In genomic region chr7:127112921-127113597, GRCm38 (mm10) we compare ENCODE assay signal across 10 mouse cellular contexts. TPM values are rescaled to one million over a fixed set of nuclear protein-coding genes. Genes with fewer than 3 reads are reported as not detected.
DNase-seq lines count a peak whose midpoint lies in the region; ATAC-seq lines count a peak whose summit lies in the region.
"Had no signal": no experiment of that assay in that cellular context is flagged by ENCODE, and none has a peak within 500 bp of the region (broad histone marks: within the 10 kb centered on the region; RNA-seq: fewer than 3 reads in every experiment).

No protein-coding gene starts in this region.

- ATAC-seq in megakaryocyte, adult 5-6 weeks (ENCODE audit: poor library complexity, severe bottlenecking), result peak; percentile 47

- peak; percentile 51 to 60 for DNase-seq in spleen, postnatal 36 days (ENCODE audit: low spot score in 2 of 2)
- no peak for DNase-seq in spleen, adult 18-20 months
- DNase-seq in NIH3T3 (ENCODE audit: low read depth), result peak; percentile 13
- DNase-seq in thymus, postnatal 4 days, result peak; percentile 41
- no peak for DNase-seq in lung, postnatal 36 days
- no peak for DNase-seq in Muller cell, postnatal 12 days (ENCODE audit: inconsistent ontology term)
- DNase-seq: cerebellum, adult 8-10 months; gastrocnemius, postnatal 10 days had no signal

RNA-seq across cellular contexts. Expression of gene Qprt, which starts 9.0 kb away (rescaled TPM):
- 2.0 and 3.3 TPM in 2 replicates for total RNA-seq in megakaryocyte, adult 5-6 weeks (2015)
- 1.1 and 2.8 TPM in 2 replicates for total RNA-seq in megakaryocyte, adult 5-6 weeks (2017)

RNA-seq across cellular contexts. Expression of gene AI467606, which starts 21.9 kb away (rescaled TPM):
- 65.9 and 71.1 TPM in 2 replicates for total RNA-seq in megakaryocyte, adult 5-6 weeks (2015)
- total RNA-seq in megakaryocyte, adult 5-6 weeks (2017), result 46.6 and 49.2 TPM in 2 replicates

RNA-seq across cellular contexts. Expression of gene Spn, which starts 24.6 kb away (rescaled TPM):
- 74.6 and 82.8 TPM in 2 replicates for total RNA-seq in megakaryocyte, adult 5-6 weeks (2015)
- total RNA-seq in megakaryocyte, adult 5-6 weeks (2017), result 241 and 246 TPM in 2 replicates

RNA-seq across cellular contexts. Expression of gene Zg16, which starts 25.9 kb away (rescaled TPM):
- 0.96 TPM in 1 of 2 replicates, not detected in the other for total RNA-seq in megakaryocyte, adult 5-6 weeks (2015)
- not detected in 2 replicates for total RNA-seq in megakaryocyte, adult 5-6 weeks (2017)
- total RNA-seq: gastrocnemius, postnatal 10 days; layer of hippocampus, postnatal 14 days had no signal

Comparison
In these comparisons a context has a peak if more than half of its experiments do, and no peak if none do; other contexts are left out.
1. DNase-seq: peak in spleen, postnatal 36 days (2 of 2), NIH3T3 (single experiment) and thymus, postnatal 4 days (single experiment); none in spleen, adult 18-20 months (0 of 2), lung, postnatal 36 days (single experiment) and Muller cell, postnatal 12 days (single experiment).